10 mouse cellular contexts compared by ENCODE assay signal in the genomic region with DNA sequence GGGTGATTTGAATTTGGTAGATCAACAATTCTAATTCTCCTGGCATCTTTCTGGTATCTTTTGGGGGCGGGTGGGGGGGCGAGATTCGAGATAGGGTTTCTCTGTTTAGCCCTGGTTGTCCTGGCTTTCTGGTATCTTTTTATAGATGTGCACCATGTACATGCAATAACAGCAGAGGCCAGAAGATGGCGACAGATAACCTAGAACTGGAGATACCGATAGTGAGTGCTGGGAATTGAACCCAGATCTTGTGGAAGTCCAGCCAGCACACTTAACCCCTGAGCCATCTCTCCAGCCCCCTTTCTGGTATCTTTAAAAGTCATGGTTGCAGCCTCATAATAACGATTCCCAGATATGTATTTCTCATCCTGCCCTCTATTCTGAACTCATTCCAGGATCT. TPM values are rescaled to one million over a fixed set of nuclear protein-coding genes. Genes with fewer than 3 reads are reported as not detected.
DNase-seq lines count a peak whose midpoint lies in the region; ATAC-seq and TF ChIP-seq lines count a peak whose summit lies in the region.
"Had no signal": no experiment of that assay in that cellular context is flagged by ENCODE, and none has a peak within 500 bp of the region (broad histone marks: within the 10 kb centered on the region; RNA-seq: fewer than 3 reads in every experiment).

No protein-coding gene starts in this region.

- peaks cover under 1% of the 10 kb centered on the region; the same call in 1 of the 2 replicates for H3K4me1 ChIP-seq in hindbrain, embryonic 10.5 days (replicated peaks)
- H3K4me1 ChIP-seq in hindbrain, embryonic 13.5 days (replicated peaks), result no peaks in the 10 kb centered on the region
- no peaks in the 10 kb centered on the region for H3K4me1 ChIP-seq in limb, embryonic 10.5 days
- peaks cover 3% of the 10 kb centered on the region; the same call in 1 of the 2 replicates for H3K4me1 ChIP-seq in small intestine, adult 2 months (ENCODE audit: control insufficient read depth, insufficient read depth, insufficient read length, low read length)
- H3K4me1 ChIP-seq: embryonic facial prominence, embryonic 13.5 days; limb, embryonic 13.5 days had no signal

- DNase-seq in hindbrain, embryonic 10.5 days (ENCODE audit: low spot score), result peak; percentile 23
- DNase-seq in 416B (ENCODE audit: low read depth) (peak; percentile 80), MN1 (ENCODE audit: low spot score) (peak; percentile 25)
- DNase-seq in embryo, embryonic 9.5 days (ENCODE audit: extremely low spot score), result peak; percentile 29
- DNase-seq in limb, embryonic 10.5 days (ENCODE audit: low spot score), result peak; percentile 34
- DNase-seq in urinary bladder, postnatal 4 days (ENCODE audit: low spot score in 2 of 2), result no peak

- H3K9ac ChIP-seq in hindbrain, embryonic 13.5 days, result no peak overlapping the region
- H3K9ac ChIP-seq: embryonic facial prominence, embryonic 13.5 days; limb, embryonic 13.5 days had no signal

- no peaks in the 10 kb centered on the region for H3K9me3 ChIP-seq in hindbrain, embryonic 10.5 days
- no peaks in the 10 kb centered on the region for H3K9me3 ChIP-seq in hindbrain, embryonic 13.5 days
- no peaks in the 10 kb centered on the region for H3K9me3 ChIP-seq in limb, embryonic 10.5 days (replicated peaks)
- H3K9me3 ChIP-seq: embryonic facial prominence, embryonic 13.5 days; limb, embryonic 13.5 days had no signal

- no peak overlapping the region for H3K27ac ChIP-seq in hindbrain, embryonic 10.5 days
- H3K27ac ChIP-seq in hindbrain, embryonic 13.5 days, result no peak overlapping the region
- H3K27ac ChIP-seq in limb, embryonic 10.5 days, result no peak overlapping the region
- H3K27ac ChIP-seq in small intestine, adult 2 months (ENCODE audit: insufficient read depth, low read depth, low read length), result no peak overlapping the region
- H3K27ac ChIP-seq: embryonic facial prominence, embryonic 13.5 days; limb, embryonic 13.5 days had no signal

- TF ChIP-seq CTCF in small intestine, adult 2 months (IDR thresholded peaks at IDR 0.05; ENCODE audit: extremely low read depth, insufficient read length, insufficient replicate concordance, low read depth, low read length), result peak; percentile 63; the same call in 1 of the 2 replicates

- H3K4me2 ChIP-seq in hindbrain, embryonic 13.5 days, result no peak overlapping the region
- H3K4me2 ChIP-seq: embryonic facial prominence, embryonic 13.5 days; limb, embryonic 13.5 days had no signal

- WGBS in hindbrain, embryonic 10.5 days, result 35% methylated on average over 6 of the region's 6 CpGs
- 25% methylated on average over 6 of the region's 6 CpGs for WGBS in hindbrain, embryonic 13.5 days
- WGBS in limb, embryonic 10.5 days, result 39% methylated on average over 6 of the region's 6 CpGs
- 28% methylated on average over 6 of the region's 6 CpGs for WGBS in small intestine, adult 2 months

- H3K27me3 ChIP-seq in hindbrain, embryonic 10.5 days (ENCODE audit: insufficient read depth, poor library complexity, severe bottlenecking), result no peaks in the 10 kb centered on the region
- H3K27me3 ChIP-seq in hindbrain, embryonic 13.5 days, result peaks cover 9% of the 10 kb centered on the region; the same call in 1 of the 2 replicates
- no peaks in the 10 kb centered on the region for H3K27me3 ChIP-seq in limb, embryonic 10.5 days (ENCODE audit: low read depth, poor library complexity, severe bottlenecking)
- no peaks in the 10 kb centered on the region for H3K27me3 ChIP-seq in small intestine, adult 2 months (ENCODE audit: control insufficient read depth, insufficient read depth, low read length)
- H3K27me3 ChIP-seq: embryonic facial prominence, embryonic 13.5 days had no signal

- no peak for ATAC-seq in hindbrain, embryonic 13.5 days (ENCODE audit: low FRiP score)

- no peak overlapping the region for H3K4me3 ChIP-seq in hindbrain, embryonic 10.5 days
- no peak overlapping the region for H3K4me3 ChIP-seq in hindbrain, embryonic 13.5 days
- no peak overlapping the region for H3K4me3 ChIP-seq in limb, embryonic 10.5 days
- no peak overlapping the region for H3K4me3 ChIP-seq in small intestine, adult 2 months (ENCODE audit: low read depth, low read length)
- H3K4me3 ChIP-seq: embryonic facial prominence, embryonic 13.5 days; limb, embryonic 13.5 days had no signal

- no peaks in the 10 kb centered on the region for H3K36me3 ChIP-seq in hindbrain, embryonic 10.5 days
- no peaks in the 10 kb centered on the region for H3K36me3 ChIP-seq in hindbrain, embryonic 13.5 days
- no peaks in the 10 kb centered on the region for H3K36me3 ChIP-seq in limb, embryonic 10.5 days
- no peaks in the 10 kb centered on the region for H3K36me3 ChIP-seq in small intestine, adult 2 months (ENCODE audit: control insufficient read depth, insufficient read depth, low read length)
- H3K36me3 ChIP-seq: embryonic facial prominence, embryonic 13.5 days; limb, embryonic 13.5 days had no signal

- no peak for TF ChIP-seq POLR2A in small intestine, adult 2 months (IDR thresholded peaks at IDR 0.05; ENCODE audit: low read depth, low read length)

RNA-seq across cellular contexts. Expression of gene Cct6b, which starts 18.0 kb away (rescaled TPM):
- 0.37 and 0.41 TPM in 2 replicates for polyA plus RNA-seq in hindbrain, embryonic 10.5 days (2016; fragmentation: Nextera tagmentation; extraction: Ambion mirVana)
- polyA plus RNA-seq in hindbrain, embryonic 13.5 days (2015; fragmentation: Nextera tagmentation; extraction: Ambion mirVana), result 0.32 and 0.35 TPM in 2 replicates
- polyA plus RNA-seq in limb, embryonic 10.5 days (2016; fragmentation: Nextera tagmentation; extraction: Ambion mirVana), result 0.16 and 0.23 TPM in 2 replicates
- polyA plus RNA-seq in small intestine, adult 2 months (2012; rRNA removed), result not detected in 2 replicates

RNA-seq across cellular contexts. Expression of gene Zfp830, which starts 18.0 kb away (rescaled TPM):
- 31.6 and 35.8 TPM in 2 replicates for polyA plus RNA-seq in hindbrain, embryonic 10.5 days (2016; fragmentation: Nextera tagmentation; extraction: Ambion mirVana)
- polyA plus RNA-seq in hindbrain, embryonic 13.5 days (2015; fragmentation: Nextera tagmentation; extraction: Ambion mirVana), result 29.6 and 31.0 TPM in 2 replicates
- 37.4 and 39.8 TPM in 2 replicates for polyA plus RNA-seq in limb, embryonic 10.5 days (2016; fragmentation: Nextera tagmentation; extraction: Ambion mirVana)
- 1.6 and 2.8 TPM in 2 replicates for polyA plus RNA-seq in small intestine, adult 2 months (2012; rRNA removed)

RNA-seq across cellular contexts. Expression of gene Lig3, which starts 34.8 kb away (rescaled TPM):
- polyA plus RNA-seq in hindbrain, embryonic 10.5 days (2016; fragmentation: Nextera tagmentation; extraction: Ambion mirVana), result 43.2 and 44.1 TPM in 2 replicates
- 27.0 and 29.9 TPM in 2 replicates for polyA plus RNA-seq in hindbrain, embryonic 13.5 days (2015; fragmentation: Nextera tagmentation; extraction: Ambion mirVana)
- 46.8 and 47.1 TPM in 2 replicates for polyA plus RNA-seq in limb, embryonic 10.5 days (2016; fragmentation: Nextera tagmentation; extraction: Ambion mirVana)
- polyA plus RNA-seq in small intestine, adult 2 months (2012; rRNA removed), result 4.3 and 6.3 TPM in 2 replicates

Comparison
In these comparisons a context has a peak if more than half of its experiments do, and no peak if none do; other contexts are left out.
1. DNase-seq: peak in hindbrain, embryonic 10.5 days (single experiment), 416B (single experiment), MN1 (single experiment), embryo, embryonic 9.5 days (single experiment) and limb, embryonic 10.5 days (single experiment); none in urinary bladder, postnatal 4 days (0 of 2).